Mouse (Mus musculus) brain, adult 10 weeks (tissue): ENCODE results near the gene Cela3b. TPM values are rescaled to one million over a fixed set of nuclear protein-coding genes. Genes with fewer than 3 reads are reported as not detected.

ENCODE experiments used
- polyA plus RNA-seq: library from polyadenylated mRNA; stranded (reverse); fragments of 350-450 nt; fragmentation: Illumina TruSeq; extraction: RNeasy Lipid Tissue Mini Kit (QIAGEN cat#74804); gene quantifications from one replicate; pipeline ENCODE4 v1.2.3, GENCODE M21; 2015; ENCODE audit warnings: low read depth, low replicate concordance

Gene Cela3b
- not detected for polyA plus RNA-seq

GRCm38 (mm10) chr4:137430502-137430901 is at the start of gene Cela3b:
Gene Cela3b (minus strand): TSS chr4:137430540.

DNA sequence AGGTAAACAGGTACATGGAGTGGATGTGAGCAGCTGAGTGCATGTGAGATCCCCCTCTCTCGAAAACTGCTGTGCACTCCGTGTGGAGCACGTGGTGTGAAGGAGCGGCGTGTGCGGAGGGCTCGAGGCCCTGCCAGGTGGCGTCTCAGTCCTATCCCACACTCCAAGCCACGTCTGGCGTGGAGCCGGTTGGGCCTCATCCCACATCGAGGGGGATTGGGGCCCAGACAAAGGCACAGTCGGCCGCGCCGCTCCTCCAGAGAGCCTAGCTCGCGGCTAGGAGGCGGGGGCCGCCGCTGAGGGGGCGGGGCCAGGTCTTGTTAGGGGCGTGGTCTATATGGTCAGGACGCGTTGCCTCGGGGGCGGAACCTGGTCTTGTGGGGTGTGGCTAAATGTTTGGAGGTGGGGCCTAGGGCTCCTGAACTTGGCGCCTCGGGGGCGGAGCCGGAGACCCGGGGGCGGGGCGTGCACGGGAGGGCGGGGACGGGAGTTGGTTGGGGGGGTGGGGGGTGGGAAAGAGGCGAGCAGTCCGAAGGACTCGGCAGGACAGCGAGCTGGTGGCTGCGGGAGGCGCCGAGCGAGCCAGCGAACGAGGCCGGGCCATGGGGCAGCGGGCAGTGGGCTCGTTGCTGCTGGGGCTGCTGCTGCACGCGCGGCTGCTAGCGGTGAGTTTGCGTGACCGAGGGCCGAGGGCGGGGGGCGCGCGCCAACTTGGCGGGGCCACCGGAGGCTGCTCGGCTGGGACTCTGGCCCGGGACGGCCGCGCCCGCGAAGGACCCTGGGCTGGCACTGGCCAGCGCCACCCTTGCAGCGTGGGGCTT is 38.1 kb upstream of the Cela3b start, which contains the start of gene Hspg2:
Hspg2 (plus strand) TSS at position 510 of the 821 bp plus-strand sequence.

DNA sequence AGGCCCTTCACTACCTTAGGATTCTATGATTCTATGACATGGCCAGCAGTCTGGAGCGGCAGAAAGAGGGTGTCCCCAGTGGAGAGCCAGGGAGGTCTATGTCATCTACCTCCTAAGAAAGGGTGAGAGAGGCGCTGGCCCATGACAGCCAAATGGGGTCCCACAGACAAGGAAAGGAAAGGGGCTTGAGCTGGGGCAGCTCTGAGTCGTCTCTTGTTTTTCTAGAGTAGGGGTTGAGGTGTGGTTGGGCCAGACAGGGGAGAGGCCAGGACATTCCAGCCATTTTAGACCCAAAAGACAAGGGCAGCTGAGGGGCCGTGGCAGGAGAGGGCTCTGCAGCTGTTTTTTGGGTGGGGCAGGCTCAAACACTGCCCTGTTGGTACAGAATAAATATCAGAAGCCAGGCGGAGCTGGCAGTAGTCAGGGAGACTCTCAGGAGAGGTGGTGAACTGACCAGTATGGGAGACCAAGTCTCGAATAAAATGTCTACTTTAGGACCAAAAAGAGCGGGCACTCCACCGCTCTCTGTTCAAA is 23.0 kb upstream of the Cela3b start, which contains the start of gene 1700013G24Rik:
1700013G24Rik (plus strand) TSS at position 51 of the 534 bp plus-strand sequence.

DNA sequence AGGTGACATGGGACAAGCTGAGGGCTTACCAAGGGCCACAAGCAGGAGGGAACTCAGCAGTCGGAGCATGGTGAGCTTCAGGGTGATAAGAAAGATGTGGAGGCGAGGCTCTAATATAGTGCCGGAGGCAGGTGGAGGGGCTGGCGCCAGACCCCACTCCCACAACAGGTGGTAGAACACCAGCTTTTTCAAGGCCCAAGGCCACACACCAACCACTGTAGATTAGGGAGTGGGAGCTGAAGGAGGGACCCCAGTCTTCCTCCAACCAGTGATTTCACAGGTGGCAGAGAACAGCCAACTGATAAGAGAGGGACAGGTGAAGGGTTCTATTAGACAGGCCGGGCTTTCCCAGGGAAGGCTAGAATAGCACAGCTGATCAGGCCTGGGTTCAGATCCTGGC is 20.6 kb downstream of the Cela3b start, which contains the start of gene Cela3a:
Cela3a (minus strand) TSS at position 101 of the 400 bp plus-strand sequence.

Other genes with a start within 250 kb of the Cela3b start
- 9.4 TPM for gene Wnt4, start 153.1 kb downstream of the Cela3b start, polyA plus RNA-seq
- 531 TPM for gene Cdc42, start 72.8 kb downstream of the Cela3b start, polyA plus RNA-seq
- gene Cela3a, start 20.7 kb downstream of the Cela3b start, polyA plus RNA-seq = not detected
- not detected for gene 1700013G24Rik, start 22.7 kb upstream of the Cela3b start, polyA plus RNA-seq
- 3.8 TPM for gene Hspg2, start 38.2 kb upstream of the Cela3b start, polyA plus RNA-seq
- not detected for gene Ldlrad2, start 144.0 kb upstream of the Cela3b start, polyA plus RNA-seq
- gene Usp48, start 163.2 kb upstream of the Cela3b start, polyA plus RNA-seq = 82.0 TPM
- gene Rap1gap, start 234.2 kb upstream of the Cela3b start, polyA plus RNA-seq = 294 TPM